Mouse (Mus musculus): ENCODE data around the gene Epyc.

DNA sequence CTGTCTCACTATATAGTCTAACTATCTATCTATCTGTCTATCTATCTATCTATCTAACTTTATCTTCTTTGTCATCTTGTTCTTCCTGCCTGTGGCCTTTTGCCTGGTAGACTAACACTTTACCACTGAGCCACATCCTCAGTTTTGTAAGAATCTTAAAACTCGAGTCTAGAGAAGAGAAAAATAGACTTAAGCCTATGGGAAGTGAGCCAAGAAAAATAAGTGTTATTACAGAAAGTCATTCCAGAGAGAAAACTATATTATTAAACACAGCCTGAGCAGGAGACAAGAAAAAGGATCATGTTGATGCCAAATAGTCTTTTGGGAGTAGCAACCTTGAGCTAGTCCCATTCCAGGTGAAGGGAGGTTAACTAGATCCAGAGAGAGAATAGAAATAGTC is 82.1 kb downstream of the Epyc start:
- TF ChIP-seq POLR2A (IDR thresholded peaks at IDR 0.05; ENCODE audit: insufficient read length, low read depth) = no peak
- no peak for TF ChIP-seq CEBPB (IDR thresholded peaks at IDR 0.05; ENCODE audit: insufficient read depth, poor library complexity, severe bottlenecking)
- no peak for TF ChIP-seq E2F4 (IDR thresholded peaks at IDR 0.05; ENCODE audit: insufficient read depth)
- no peak for TF ChIP-seq MYOD1 (IDR thresholded peaks at IDR 0.05; ENCODE audit: control insufficient read depth in 1 of 3, insufficient read length in 2 of 3, low read depth in 2 of 3)
- TF ChIP-seq TCF3 (IDR thresholded peaks at IDR 0.05; ENCODE audit: insufficient read length, low read depth) = no peak
- TF ChIP-seq POLR2AphosphoS2 (IDR thresholded peaks at IDR 0.05; ENCODE audit: insufficient read length, low read depth) = no peak
- no peak for TF ChIP-seq MYOG (IDR thresholded peaks at IDR 0.05; ENCODE audit: control insufficient read depth in 1 of 3, insufficient read depth in 1 of 3, insufficient read length in 2 of 3, low read depth in 2 of 3)
- no peak for TF ChIP-seq REST (IDR thresholded peaks at IDR 0.05; ENCODE audit: insufficient read depth, insufficient read length)
- TF ChIP-seq SRF (IDR thresholded peaks at IDR 0.05; ENCODE audit: control insufficient read depth, insufficient read length, low read depth) = no peak
- no peak for TF ChIP-seq TCF12 (IDR thresholded peaks at IDR 0.05; ENCODE audit: insufficient read depth, poor library complexity, severe bottlenecking)
